Mouse (Mus musculus) embryonic facial prominence, embryonic 15.5 days (tissue): ENCODE measurements around the gene Ttbk2. TPM values are rescaled to one million over a fixed set of nuclear protein-coding genes. Genes with fewer than 3 reads are reported as not detected.

Source experiments
- ATAC-seq: fragments of 200-750 bp; cut with Nextera tagmentation; 2 replicates; pipeline ENCODE4 v1.8.0; 2017; ENCODE audit warnings: low read depth, moderate TSS enrichment; ENCODE audit not compliant: insufficient number of reproducible peaks, low FRiP score, low TSS enrichment
- H3K27ac ChIP-seq: fragments of 300-500 bp; sonication (generic); replicated peaks from 2 replicates; pipeline ENCODE4 v1.5.1; 2015; ENCODE audit warnings: mild to moderate bottlenecking, inconsistent platforms
- H3K27me3 ChIP-seq: fragments of 300-500 bp; sonication (generic); 2 replicates; pipeline ENCODE4 v1.6.1; 2015; ENCODE audit warnings: inconsistent platforms
- H3K36me3 ChIP-seq: fragments of 300-500 bp; sonication (generic); 2 replicates; pipeline ENCODE4 v1.6.1; 2015; ENCODE audit warnings: mild to moderate bottlenecking, inconsistent platforms
- H3K4me1 ChIP-seq: fragments of 300-500 bp; sonication (generic); 2 replicates; pipeline ENCODE4 v1.6.1; 2015; ENCODE audit warnings: inconsistent platforms
- H3K4me2 ChIP-seq: fragments of 300-500 bp; sonication (generic); replicated peaks from 2 replicates; pipeline ENCODE4 v1.6.1; 2015; ENCODE audit warnings: mild to moderate bottlenecking, inconsistent platforms
- H3K4me3 ChIP-seq: fragments of 300-500 bp; sonication (generic); replicated peaks from 2 replicates; pipeline ENCODE4 v1.5.1; 2015; ENCODE audit warnings: mild to moderate bottlenecking, inconsistent platforms
- H3K9ac ChIP-seq: fragments of 300-500 bp; sonication (generic); 2 replicates; pipeline ENCODE4 v1.6.1; 2015; ENCODE audit warnings: inconsistent platforms
- H3K9me3 ChIP-seq: fragments of 300-500 bp; sonication (generic); replicated peaks from 2 replicates; pipeline ENCODE4 v1.6.1; 2016; ENCODE audit warnings: inconsistent platforms
- WGBS: fragments of 180-500 bp; shearing (Covaris S2); methylation state at CpG from one replicate; pipeline ENCODE4 v1.1.7; 2015; 5-methylcytosine and 5-hydroxymethylcytosine counted together
- polyA plus RNA-seq: library from polyadenylated mRNA; unstranded; fragments of >200 nt; fragmentation: Nextera tagmentation; extraction: Ambion mirVana; gene quantifications from 2 replicates; pipeline ENCODE4 v1.2.1, GENCODE M21; 2015

Ttbk2 gene
- 3.8 and 3.9 TPM in 2 replicates for polyA plus RNA-seq

DNA sequence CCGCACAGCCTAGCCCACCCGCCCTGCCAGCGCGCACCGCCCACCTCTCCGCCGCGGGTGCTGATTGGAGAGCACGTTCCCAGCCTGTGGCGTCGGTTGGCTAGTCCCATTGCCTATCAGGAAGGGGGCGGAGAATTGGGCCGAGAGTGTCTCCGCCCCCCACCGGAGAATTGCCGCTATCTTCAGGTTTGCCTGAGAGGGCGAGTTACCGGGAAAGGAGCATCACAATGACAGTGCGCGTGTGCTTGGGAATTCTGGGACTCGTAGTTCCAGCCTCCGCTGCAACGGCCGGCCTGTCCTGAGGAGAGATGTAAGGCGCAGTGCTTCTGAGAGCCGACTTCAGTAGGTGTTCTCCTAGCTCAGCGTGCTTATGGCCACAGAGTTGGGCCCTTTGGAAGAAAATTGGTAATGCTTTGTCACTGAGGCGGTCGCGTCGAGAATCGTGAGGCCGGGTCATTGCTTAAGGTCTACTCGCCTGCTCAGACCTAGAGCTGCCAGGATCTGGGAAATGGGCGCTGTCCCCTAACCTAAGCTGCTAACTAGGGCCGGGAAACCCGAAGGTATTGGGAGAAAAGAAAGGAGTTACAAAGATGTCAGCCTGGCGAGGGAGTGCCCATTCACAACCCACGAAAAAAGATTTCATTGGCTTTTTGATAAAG lies at the start of gene Ttbk2:
TSS of gene Ttbk2 (minus strand) at position 181 of the 659 bp plus-strand sequence.
- peak within 1 kb of the TSS; percentile 80 for H3K4me2 ChIP-seq
- no peaks in the 10 kb centered on the region for H3K36me3 ChIP-seq
- H3K27me3 ChIP-seq, result no peaks in the 10 kb centered on the region
- 0 out of 2 replicates have a peak, but pooled peaks cover 4% of the 10 kb centered on the region for H3K4me1 ChIP-seq
- peak within 1 kb of the TSS; percentile 65; the same call in 1 of the 2 replicates for H3K27ac ChIP-seq
- H3K9ac ChIP-seq, result peak within 1 kb of the TSS; percentile 75
- peak; percentile 100 for ATAC-seq
- WGBS, result under 1% methylated on average over 39 of the region's 39 CpGs
- no peaks in the 10 kb centered on the region for H3K9me3 ChIP-seq
- H3K4me3 ChIP-seq, result peak within 1 kb of the TSS; percentile 95

- no peaks in the 10 kb centered on the region for H3K27me3 ChIP-seq
- no peaks in the 10 kb centered on the region for H3K9me3 ChIP-seq
- H3K27ac ChIP-seq, result no peak overlapping the region
- H3K4me3 ChIP-seq, result no peak overlapping the region
- no peak for ATAC-seq
- H3K4me1 ChIP-seq, result no peaks in the 10 kb centered on the region
- H3K4me2 ChIP-seq, result no peak overlapping the region
- 95% methylated on average over 3 of the region's 3 CpGs for WGBS
- peaks cover 58% of the 10 kb centered on the region for H3K36me3 ChIP-seq
- H3K9ac ChIP-seq, result no peak overlapping the region
Observed at GRCm38 (mm10) chr2:120896361-120896760, 46.0 kb upstream of the Ttbk2 start.

DNA sequence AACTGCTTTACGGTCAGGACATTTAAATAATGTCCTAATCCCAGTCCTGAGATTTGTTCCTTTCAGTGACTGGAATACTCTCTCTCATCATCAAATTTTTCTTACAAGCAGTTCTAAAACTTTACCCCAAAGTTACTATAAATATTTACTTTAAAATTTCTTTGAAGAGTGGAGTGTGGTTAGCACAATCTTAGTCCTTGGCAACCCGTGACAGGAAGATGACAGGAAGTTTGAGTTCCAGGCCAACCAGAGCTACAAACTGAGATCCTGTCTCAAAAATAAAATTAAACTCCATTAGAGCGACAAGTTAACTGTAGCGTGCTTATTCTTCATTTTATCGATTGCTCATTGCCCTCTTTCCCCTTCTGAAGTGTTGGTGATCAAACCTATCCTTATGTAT lies 37.2 kb upstream of the Ttbk2 start:
- H3K27ac ChIP-seq, result no peak overlapping the region
- no peak overlapping the region for H3K4me2 ChIP-seq
- H3K9ac ChIP-seq, result no peak overlapping the region
- peaks cover 61% of the 10 kb centered on the region for H3K36me3 ChIP-seq
- no peaks in the 10 kb centered on the region for H3K4me1 ChIP-seq
- H3K27me3 ChIP-seq, result no peaks in the 10 kb centered on the region
- H3K9me3 ChIP-seq, result no peaks in the 10 kb centered on the region
- WGBS, result 88% methylated on average over 5 of the region's 5 CpGs
- ATAC-seq, result no peak
- H3K4me3 ChIP-seq, result no peak overlapping the region

- peaks cover 50% of the 10 kb centered on the region for H3K36me3 ChIP-seq
- no peak overlapping the region for H3K9ac ChIP-seq
- no peaks in the 10 kb centered on the region for H3K27me3 ChIP-seq
- no peak overlapping the region for H3K4me3 ChIP-seq
- no peak overlapping the region for H3K27ac ChIP-seq
- ATAC-seq, result no peak
- no peaks in the 10 kb centered on the region for H3K9me3 ChIP-seq
- WGBS, result 84% methylated on average over 2 of the region's 2 CpGs
- no peak overlapping the region for H3K4me2 ChIP-seq
- H3K4me1 ChIP-seq, result no peaks in the 10 kb centered on the region
Observed at GRCm38 (mm10) chr2:120873192-120873591, 22.8 kb upstream of the Ttbk2 start.

GRCm38 (mm10) chr2:120871447-120872336 lies 21.3 kb upstream of the Ttbk2 start:
- Histone ChIP-seq H3K4me1 (no peaks in the 10 kb centered on the region), H3K4me2 (no peak overlapping the region), H3K36me3 (peaks cover 60% of the 10 kb centered on the region), H3K27me3 (no peaks in the 10 kb centered on the region), H3K27ac (no peak overlapping the region), H3K4me3 (no peak overlapping the region), H3K9ac (no peak overlapping the region), H3K9me3 (no peaks in the 10 kb centered on the region)
- WGBS, result 74% methylated on average over 9 of the region's 9 CpGs
- no peak for ATAC-seq

- Histone ChIP-seq H3K9me3 (no peaks in the 10 kb centered on the region), H3K4me1 (no peaks in the 10 kb centered on the region), H3K4me3 (no peak overlapping the region), H3K27ac (no peak overlapping the region), H3K27me3 (no peaks in the 10 kb centered on the region), H3K9ac (no peak overlapping the region), H3K4me2 (no peak overlapping the region), H3K36me3 (peaks cover 66% of the 10 kb centered on the region)
- 85% methylated on average over 5 of the region's 5 CpGs for WGBS
- ATAC-seq, result no peak
Observed at GRCm38 (mm10) chr2:120867336-120867735, 16.9 kb upstream of the Ttbk2 start.

GRCm38 (mm10) chr2:120866561-120866960 lies 16.2 kb upstream of the Ttbk2 start:
- Histone ChIP-seq H3K36me3 (peaks cover 63% of the 10 kb centered on the region), H3K27me3 (no peaks in the 10 kb centered on the region), H3K4me1 (no peaks in the 10 kb centered on the region), H3K4me3 (no peak overlapping the region), H3K27ac (no peak overlapping the region), H3K4me2 (no peak overlapping the region), H3K9ac (no peak overlapping the region), H3K9me3 (no peaks in the 10 kb centered on the region)
- ATAC-seq, result no peak
- WGBS, result 19% methylated on average over 1 of the region's 1 CpGs

GRCm38 (mm10) chr2:120863389-120863788 lies 13.0 kb upstream of the Ttbk2 start:
- Histone ChIP-seq H3K4me1 (no peaks in the 10 kb centered on the region), H3K27me3 (no peaks in the 10 kb centered on the region), H3K9ac (no peak overlapping the region), H3K27ac (no peak overlapping the region), H3K9me3 (no peaks in the 10 kb centered on the region), H3K4me2 (no peak overlapping the region), H3K36me3 (peaks cover 53% of the 10 kb centered on the region; the same call in 1 of the 2 replicates), H3K4me3 (no peak overlapping the region)
- ATAC-seq, result no peak
- 97% methylated on average over 1 of the region's 1 CpGs for WGBS

- H3K27ac ChIP-seq, result no peak overlapping the region
- H3K4me2 ChIP-seq, result no peak overlapping the region
- no peaks in the 10 kb centered on the region for H3K4me1 ChIP-seq
- no peaks in the 10 kb centered on the region for H3K9me3 ChIP-seq
- H3K36me3 ChIP-seq, result peaks cover 41% of the 10 kb centered on the region; the same call in 1 of the 2 replicates
- H3K9ac ChIP-seq, result no peak overlapping the region
- 71% methylated on average over 1 of the region's 1 CpGs for WGBS
- ATAC-seq, result no peak
- H3K27me3 ChIP-seq, result no peaks in the 10 kb centered on the region
- H3K4me3 ChIP-seq, result no peak overlapping the region
Observed at GRCm38 (mm10) chr2:120860699-120861098, 10.3 kb upstream of the Ttbk2 start.

GRCm38 (mm10) chr2:120858131-120858530 lies 7.7 kb upstream of the Ttbk2 start:
- Histone ChIP-seq H3K4me3 (no peak overlapping the region), H3K4me1 (no peaks in the 10 kb centered on the region), H3K4me2 (no peak overlapping the region), H3K27ac (no peak overlapping the region), H3K9ac (no peak overlapping the region), H3K27me3 (no peaks in the 10 kb centered on the region), H3K9me3 (no peaks in the 10 kb centered on the region), H3K36me3 (peaks cover 18% of the 10 kb centered on the region; the same call in 1 of the 2 replicates)
- no peak; the same call in 1 of the 2 replicates for ATAC-seq
- WGBS, result 88% methylated on average over 3 of the region's 3 CpGs

GRCm38 (mm10) chr2:120853151-120853550 lies 2.7 kb upstream of the Ttbk2 start:
- no peak for ATAC-seq
- H3K27me3 ChIP-seq, result no peaks in the 10 kb centered on the region
- 0 out of 2 replicates have a peak, but pooled peaks cover 4% of the 10 kb centered on the region for H3K4me1 ChIP-seq
- no peak overlapping the region for H3K9ac ChIP-seq
- H3K36me3 ChIP-seq, result no peaks in the 10 kb centered on the region
- 77% methylated on average over 3 of the region's 3 CpGs for WGBS
- H3K4me2 ChIP-seq, result no peak overlapping the region
- no peak overlapping the region for H3K27ac ChIP-seq
- no peak overlapping the region for H3K4me3 ChIP-seq
- no peaks in the 10 kb centered on the region for H3K9me3 ChIP-seq
